Mouse (Mus musculus) MEL (cell line): ENCODE data around the gene Rflnb.

Experiments used
- CTCF ChIP-seq, 3 experiments: IDR thresholded peaks in 2 of 3; conservative IDR thresholded peaks in 1 of 3; 2 replicates each; pipeline ENCODE4 v1.5.1; 2011 to 2012; ENCODE audit warnings: low read length in 3 of 3, low read depth in 2 of 3, mild to moderate bottlenecking in 2 of 3, improper control_type of control experiment in 1 of 3, inconsistent platforms in 1 of 3, mixed read lengths in 1 of 3, moderate library complexity in 1 of 3; ENCODE audit not compliant: control insufficient read depth in 1 of 3, insufficient read depth in 1 of 3, poor library complexity in 1 of 3, severe bottlenecking in 1 of 3
- POLR2A ChIP-seq, 2 experiments: IDR thresholded peaks; 2 replicates each; pipeline ENCODE4 v1.6.1; 2011 to 2012; ENCODE audit warnings: low read length in 2 of 2, mild to moderate bottlenecking in 2 of 2, control low read depth in 1 of 2, improper control_type of control experiment in 1 of 2, low read depth in 1 of 2, moderate library complexity in 1 of 2; ENCODE audit not compliant: control insufficient read depth in 1 of 2, insufficient read depth in 1 of 2, poor library complexity in 1 of 2
- POLR2AphosphoS2 ChIP-seq: IDR thresholded peaks from 2 replicates; pipeline ENCODE4 v1.6.1; 2011; ENCODE audit warnings: low read length, improper control_type of control experiment

GRCm38 (mm10) chr11:76064411-76064810, 36.8 kb upstream of the Rflnb start:
- TF ChIP-seq POLR2AphosphoS2 (no peak), CTCF (IDR thresholded peaks at IDR 0.05 in 2 of 3, conservative IDR thresholded peaks at IDR 0.05 in 1 of 3; ENCODE audit: control insufficient read depth in 1 of 3, insufficient read depth in 1 of 3, low read depth in 2 of 3, low read length in 3 of 3, poor library complexity in 1 of 3, severe bottlenecking in 1 of 3) (no peak), POLR2A (IDR thresholded peaks at IDR 0.05; ENCODE audit: control insufficient read depth in 1 of 2, insufficient read depth in 1 of 2, low read depth in 1 of 2, low read length in 2 of 2, poor library complexity in 1 of 2) (no peak)
